Mouse (Mus musculus): ENCODE data around the gene Cers4. TPM values are rescaled to one million over a fixed set of nuclear protein-coding genes. Genes with fewer than 3 reads are reported as not detected.

The Cers4 gene
- polyA plus RNA-seq (2015; fragmentation: Nextera tagmentation; extraction: Ambion mirVana) = 15.4 and 18.9 TPM in 2 replicates

DNA sequence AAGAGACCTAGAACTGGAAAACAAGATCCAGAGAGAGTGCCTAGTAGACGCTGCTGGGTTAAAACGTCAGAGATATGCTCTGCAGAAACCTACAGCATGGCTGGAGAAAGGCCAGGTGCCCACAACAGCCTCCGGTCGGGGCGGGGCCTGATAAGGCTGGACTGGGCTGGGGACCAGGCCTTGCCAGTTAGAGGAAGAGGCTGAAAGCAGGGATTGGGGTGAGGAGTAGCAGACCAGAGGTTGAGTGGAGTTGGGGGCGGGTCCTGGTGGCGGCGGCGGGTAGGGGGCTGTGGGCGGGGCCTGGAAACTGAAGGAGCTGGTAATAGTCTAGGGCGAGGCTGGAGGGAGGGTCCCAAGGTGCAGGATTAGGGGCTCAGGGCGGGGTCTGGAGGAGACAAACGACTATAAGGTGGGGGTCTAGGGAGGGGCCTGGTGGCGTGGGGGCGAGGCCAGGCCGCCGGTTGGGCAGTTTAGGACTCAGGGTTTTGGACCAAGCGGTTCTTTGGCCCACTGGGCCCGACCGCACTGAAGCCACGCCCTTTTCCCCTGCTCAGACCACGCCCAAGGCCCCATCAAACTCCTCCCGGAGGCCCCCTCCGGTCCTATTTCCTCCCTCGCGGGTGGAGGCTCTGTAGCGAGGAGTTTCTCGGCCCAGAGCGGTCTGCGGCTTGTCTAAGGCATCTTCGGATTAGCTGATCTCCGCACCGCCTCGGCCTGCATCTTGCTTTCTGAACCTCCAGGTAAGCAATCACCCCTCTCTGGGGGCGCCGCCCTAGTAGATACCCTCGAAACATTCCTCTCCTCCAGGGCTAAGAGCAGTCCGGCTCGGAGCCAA is at the start of gene Cers4:
Gene Cers4 (plus strand): TSS at position 176 of the 835 bp plus-strand sequence.
- ATAC-seq (ENCODE audit: insufficient number of reproducible peaks, insufficient read depth, low FRiP score, low TSS enrichment, low read depth) = peak; percentile 89
- H3K27me3 ChIP-seq = no peaks in the 10 kb centered on the region
- peak within 1 kb of the TSS; percentile 54 for H3K4me3 ChIP-seq
- H3K27ac ChIP-seq = peak within 1 kb of the TSS; percentile 74
- peak within 1 kb of the TSS; percentile 75 for H3K4me2 ChIP-seq
- under 1% methylated on average over 39 of the region's 39 CpGs for WGBS
- no peaks in the 10 kb centered on the region for H3K36me3 ChIP-seq
- H3K9me3 ChIP-seq = no peaks in the 10 kb centered on the region
- peaks cover 13% of the 10 kb centered on the region for H3K4me1 ChIP-seq
- H3K9ac ChIP-seq = peak within 1 kb of the TSS; percentile 72

DNA sequence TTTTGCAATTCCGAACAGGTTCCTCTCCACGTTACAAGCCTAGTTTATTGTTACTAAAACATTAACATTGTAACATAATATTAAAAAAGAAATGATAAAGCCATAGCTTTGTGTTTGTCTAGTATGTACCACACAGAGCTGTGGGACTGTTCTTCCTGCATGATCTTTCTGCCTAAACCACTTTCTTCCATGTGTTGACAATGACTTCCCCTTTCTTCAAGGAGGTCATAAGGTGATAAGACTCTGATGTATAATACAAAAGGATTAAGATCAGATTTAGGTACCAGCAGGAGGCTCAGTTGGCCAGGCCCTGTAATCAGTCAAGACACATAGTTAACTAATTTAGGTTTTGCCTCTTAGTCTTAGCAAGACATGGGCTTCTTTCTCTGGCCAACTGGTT is 34.7 kb upstream of the Cers4 start:
- no peaks in the 10 kb centered on the region for H3K9me3 ChIP-seq
- H3K4me3 ChIP-seq = no peak overlapping the region
- WGBS = 82% methylated on average over 2 of the region's 2 CpGs
- H3K4me2 ChIP-seq = no peak overlapping the region
- H3K9ac ChIP-seq = no peak overlapping the region
- no peaks in the 10 kb centered on the region for H3K4me1 ChIP-seq
- no peak overlapping the region for H3K27ac ChIP-seq
- H3K27me3 ChIP-seq = no peaks in the 10 kb centered on the region
- H3K36me3 ChIP-seq = no peaks in the 10 kb centered on the region
- ATAC-seq (ENCODE audit: insufficient number of reproducible peaks, insufficient read depth, low FRiP score, low TSS enrichment, low read depth) = no peak

DNA sequence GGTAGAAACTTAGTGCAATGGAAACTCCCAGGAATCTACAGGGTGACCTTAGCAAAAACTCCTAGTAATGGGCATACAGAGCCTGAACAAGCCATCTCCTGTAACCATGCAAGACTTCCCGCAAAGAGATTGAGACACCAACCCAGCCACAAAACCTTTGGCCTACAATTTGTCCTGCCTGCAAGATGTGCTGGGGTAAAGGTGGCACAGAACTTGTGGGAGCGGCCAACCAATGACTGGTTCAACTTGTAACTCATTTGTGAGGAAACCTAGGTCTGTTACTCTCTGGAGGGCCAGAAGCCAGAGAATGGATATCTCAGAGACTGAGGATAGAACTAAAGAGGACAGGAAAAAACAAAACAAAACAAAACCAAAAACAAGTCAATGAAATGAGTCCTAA is 29.8 kb upstream of the Cers4 start:
- no peaks in the 10 kb centered on the region for H3K4me1 ChIP-seq
- no peak overlapping the region for H3K27ac ChIP-seq
- H3K4me3 ChIP-seq = no peak overlapping the region
- no peak overlapping the region for H3K4me2 ChIP-seq
- no peak for ATAC-seq (ENCODE audit: insufficient number of reproducible peaks, insufficient read depth, low FRiP score, low TSS enrichment, low read depth)
- H3K27me3 ChIP-seq = no peaks in the 10 kb centered on the region
- no peaks in the 10 kb centered on the region for H3K36me3 ChIP-seq
- H3K9me3 ChIP-seq = no peaks in the 10 kb centered on the region
- no peak overlapping the region for H3K9ac ChIP-seq
- WGBS = 87% methylated on average over 2 of the region's 2 CpGs

DNA sequence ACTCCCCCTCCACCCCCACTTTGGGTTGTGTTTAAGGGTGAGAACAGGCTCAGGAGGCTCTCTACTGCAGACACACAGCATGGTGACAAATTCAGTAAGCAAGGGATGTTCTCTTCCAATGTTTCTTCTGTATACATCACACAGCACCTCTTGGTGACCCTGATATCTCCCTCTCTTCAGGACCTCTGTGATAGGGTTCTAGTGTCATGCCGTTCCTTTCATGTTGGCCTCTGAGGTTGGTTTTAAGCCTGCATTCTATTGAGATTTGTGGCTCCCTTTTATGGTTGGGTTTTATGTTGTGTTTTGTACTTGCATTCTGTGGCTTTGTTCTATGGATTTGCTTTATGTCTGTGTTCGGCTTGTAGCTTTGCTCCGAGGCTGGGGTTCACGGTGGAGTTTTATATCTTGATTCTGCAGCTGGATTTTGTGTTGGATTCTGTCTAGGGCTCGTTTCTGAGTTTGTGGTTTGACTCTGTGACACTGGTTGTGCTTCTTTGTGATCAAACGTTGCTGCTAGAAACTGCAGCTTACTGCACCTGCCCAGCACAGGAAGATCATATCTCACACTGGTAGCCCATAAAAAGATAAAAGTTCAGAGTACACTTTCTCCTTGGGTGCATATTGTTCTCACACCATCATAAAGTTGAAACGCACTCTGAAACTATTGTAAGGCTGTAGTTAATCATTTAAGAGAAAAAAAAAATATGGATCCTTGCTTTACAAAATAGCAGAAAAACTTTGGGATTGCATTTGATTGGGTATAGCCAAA is 18.2 kb upstream of the Cers4 start:
- Histone ChIP-seq H3K27me3 (no peaks in the 10 kb centered on the region), H3K9ac (no peak overlapping the region), H3K4me3 (no peak overlapping the region), H3K4me1 (no peaks in the 10 kb centered on the region), H3K27ac (no peak overlapping the region), H3K4me2 (no peak overlapping the region), H3K9me3 (no peaks in the 10 kb centered on the region), H3K36me3 (no peaks in the 10 kb centered on the region)
- ATAC-seq (ENCODE audit: insufficient number of reproducible peaks, insufficient read depth, low FRiP score, low TSS enrichment, low read depth) = no peak
- WGBS = 70% methylated on average over 7 of the region's 7 CpGs

DNA sequence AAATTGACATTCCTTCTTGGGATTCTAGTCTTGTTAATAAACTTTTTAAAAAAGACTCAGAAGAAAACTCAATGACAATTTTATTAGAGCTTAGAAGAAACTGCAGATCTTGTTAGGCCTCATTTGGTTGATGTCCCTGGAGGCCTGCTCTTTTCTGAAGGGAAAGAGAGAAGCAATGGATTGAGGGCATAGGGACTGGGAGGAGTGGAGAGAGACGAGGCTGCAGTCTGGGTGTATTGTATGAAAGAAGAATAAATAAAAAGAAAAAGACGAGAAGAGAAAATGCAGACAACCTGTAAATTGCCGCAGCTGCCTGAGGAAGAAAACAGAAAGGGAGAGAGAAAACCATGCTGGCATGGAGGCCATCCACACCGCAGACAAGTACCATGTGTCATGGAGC is 11.7 kb upstream of the Cers4 start:
- Histone ChIP-seq H3K9me3 (no peaks in the 10 kb centered on the region), H3K4me3 (no peak overlapping the region), H3K4me2 (no peak overlapping the region), H3K9ac (no peak overlapping the region), H3K36me3 (no peaks in the 10 kb centered on the region), H3K27ac (no peak overlapping the region), H3K27me3 (no peaks in the 10 kb centered on the region), H3K4me1 (no peaks in the 10 kb centered on the region)
- ATAC-seq (ENCODE audit: insufficient number of reproducible peaks, insufficient read depth, low FRiP score, low TSS enrichment, low read depth) = no peak
- WGBS = 76% methylated on average over 4 of the region's 4 CpGs

DNA sequence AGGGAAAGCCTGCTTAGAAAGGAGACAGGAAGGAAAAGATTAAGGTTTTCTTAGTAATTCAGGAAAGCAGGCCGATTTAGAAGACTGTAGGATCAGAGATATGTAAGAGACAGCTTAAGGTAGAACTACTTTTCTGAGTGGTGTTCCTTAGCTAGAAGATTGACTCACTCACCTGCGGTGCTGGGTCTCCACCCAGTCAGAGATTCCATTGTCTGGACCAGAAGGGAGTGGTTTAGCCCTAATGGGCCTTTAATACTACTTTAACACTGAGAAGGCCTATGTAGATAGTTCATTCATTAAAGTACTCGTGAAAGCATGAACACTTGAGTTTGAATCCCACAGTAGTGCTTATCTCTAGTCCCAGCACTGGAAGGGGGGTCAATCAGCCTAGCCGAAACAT is 11.2 kb upstream of the Cers4 start:
- H3K36me3 ChIP-seq = no peaks in the 10 kb centered on the region
- no peak overlapping the region for H3K4me3 ChIP-seq
- 73% methylated on average over 4 of the region's 4 CpGs for WGBS
- no peak overlapping the region for H3K9ac ChIP-seq
- no peak for ATAC-seq (ENCODE audit: insufficient number of reproducible peaks, insufficient read depth, low FRiP score, low TSS enrichment, low read depth)
- H3K27ac ChIP-seq = no peak overlapping the region
- H3K9me3 ChIP-seq = no peaks in the 10 kb centered on the region
- H3K27me3 ChIP-seq = no peaks in the 10 kb centered on the region
- H3K4me2 ChIP-seq = no peak overlapping the region
- no peaks in the 10 kb centered on the region for H3K4me1 ChIP-seq

DNA sequence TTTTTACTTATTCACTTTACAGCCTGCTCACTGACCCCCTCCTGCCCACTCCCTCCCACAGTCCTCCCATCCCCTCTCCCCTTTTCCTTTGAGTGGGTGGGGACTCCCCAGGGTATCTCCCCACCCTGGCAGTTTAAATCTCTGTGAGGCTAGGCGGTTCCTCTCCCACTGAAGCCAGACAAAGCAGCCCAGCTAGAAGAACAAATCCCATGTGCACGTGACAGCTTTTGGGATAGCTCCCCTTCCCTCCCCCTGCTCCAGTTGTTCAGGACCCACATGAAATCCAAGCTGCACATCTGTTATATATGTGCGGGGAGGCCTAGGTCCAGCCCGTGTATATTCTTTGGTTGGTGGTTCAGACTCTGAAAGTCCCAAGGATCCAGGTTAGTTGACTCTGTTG is 10.3 kb upstream of the Cers4 start:
- H3K9ac ChIP-seq = no peak overlapping the region
- WGBS = 60% methylated on average over 4 of the region's 4 CpGs
- H3K9me3 ChIP-seq = no peaks in the 10 kb centered on the region
- H3K27ac ChIP-seq = no peak overlapping the region
- no peaks in the 10 kb centered on the region for H3K27me3 ChIP-seq
- ATAC-seq (ENCODE audit: insufficient number of reproducible peaks, insufficient read depth, low FRiP score, low TSS enrichment, low read depth) = no peak
- no peak overlapping the region for H3K4me2 ChIP-seq
- no peaks in the 10 kb centered on the region for H3K36me3 ChIP-seq
- H3K4me3 ChIP-seq = no peak overlapping the region
- H3K4me1 ChIP-seq = no peaks in the 10 kb centered on the region

DNA sequence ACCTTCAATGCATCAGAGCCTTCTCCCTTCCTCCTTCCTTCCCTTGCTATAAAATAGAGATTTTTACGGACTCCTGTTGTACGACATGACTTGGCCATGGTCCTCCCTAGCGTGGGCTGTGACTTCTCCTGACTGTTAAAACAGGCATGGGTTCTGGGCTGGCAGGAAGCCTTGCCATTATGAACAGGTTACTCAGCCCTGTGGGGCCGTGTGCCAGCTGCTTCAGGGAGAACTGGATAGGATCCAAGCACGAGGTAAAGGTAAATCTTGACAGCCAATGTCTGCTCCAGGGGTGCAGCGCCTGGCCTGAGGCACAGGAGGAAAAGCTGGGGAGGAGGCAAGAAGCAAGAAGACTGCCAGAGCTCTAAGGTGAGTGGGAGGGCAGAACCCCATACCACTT is 9.5 kb upstream of the Cers4 start:
- ATAC-seq (ENCODE audit: insufficient number of reproducible peaks, insufficient read depth, low FRiP score, low TSS enrichment, low read depth) = no peak
- Histone ChIP-seq H3K4me1 (no peaks in the 10 kb centered on the region), H3K4me2 (no peak overlapping the region), H3K9me3 (no peaks in the 10 kb centered on the region), H3K27me3 (no peaks in the 10 kb centered on the region), H3K4me3 (no peak overlapping the region), H3K27ac (no peak overlapping the region), H3K9ac (no peak overlapping the region), H3K36me3 (no peaks in the 10 kb centered on the region)
- WGBS = 68% methylated on average over 6 of the region's 6 CpGs

DNA sequence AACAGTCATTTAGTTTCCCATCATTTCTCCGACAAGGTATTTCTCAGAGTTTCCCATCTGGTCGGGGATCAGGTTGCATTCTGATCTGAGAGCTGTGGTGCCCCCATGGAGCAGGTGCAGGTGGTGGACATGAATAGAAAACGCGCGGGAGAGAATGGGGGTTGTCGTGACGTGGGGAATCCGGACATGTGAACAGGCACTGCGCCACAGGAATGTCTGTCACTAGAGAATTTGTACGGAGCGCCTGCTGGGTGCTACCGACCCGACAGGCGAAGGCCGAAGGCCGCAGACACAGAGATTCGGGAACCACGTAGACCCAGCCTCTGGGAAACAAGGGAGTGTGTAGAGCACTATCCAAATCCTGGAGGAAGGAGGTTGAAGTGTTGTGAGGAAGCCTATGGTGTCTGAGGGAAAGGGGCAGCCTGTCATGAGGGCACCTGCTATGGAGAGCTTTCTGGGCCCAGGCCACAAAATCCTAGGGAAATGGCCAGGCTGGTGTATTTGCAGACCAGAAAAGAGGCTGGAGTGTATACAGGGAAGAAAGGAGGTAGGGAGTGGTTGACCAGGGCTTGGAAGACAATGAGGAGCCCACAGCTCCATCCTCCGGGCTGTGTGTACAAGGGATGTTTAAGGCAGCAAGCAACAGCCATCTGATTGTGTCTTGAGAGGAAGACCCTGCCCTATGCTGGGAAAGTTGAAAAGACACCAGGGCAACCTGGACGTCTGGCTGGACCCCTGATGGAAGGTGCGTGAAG is 1.0 kb downstream of the Cers4 start:
- Histone ChIP-seq H3K27ac (peak overlapping the region; percentile 74), H3K4me3 (peak overlapping the region; percentile 54), H3K9me3 (no peaks in the 10 kb centered on the region), H3K9ac (peak overlapping the region; percentile 72), H3K36me3 (no peaks in the 10 kb centered on the region), H3K4me1 (peaks cover 13% of the 10 kb centered on the region), H3K27me3 (no peaks in the 10 kb centered on the region), H3K4me2 (peak overlapping the region; percentile 75)
- 14% methylated on average over 21 of the region's 21 CpGs for WGBS
- 0 out of 2 replicates have a peak, but pooled peaks have one; percentile 10 for ATAC-seq (ENCODE audit: insufficient number of reproducible peaks, insufficient read depth, low FRiP score, low TSS enrichment, low read depth)

DNA sequence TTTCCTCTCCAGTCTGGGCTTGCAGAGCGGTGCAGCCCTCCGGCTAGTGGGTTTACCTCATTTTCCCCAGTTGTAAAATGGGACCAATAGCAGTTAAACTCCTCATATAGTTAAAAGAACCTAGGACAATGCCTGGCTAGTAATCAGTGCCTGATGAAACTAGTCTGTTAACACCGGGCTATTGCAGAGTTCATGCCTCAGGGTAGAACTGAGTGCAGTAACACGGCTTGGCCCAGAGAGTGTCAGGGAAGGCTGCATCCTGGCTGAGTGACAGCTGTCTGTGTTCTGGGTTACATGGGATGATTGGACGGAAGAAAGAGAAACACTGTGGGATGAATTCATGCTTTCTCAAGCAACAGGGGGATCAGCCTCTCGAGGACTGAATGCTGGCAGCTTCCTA is 3.1 kb downstream of the Cers4 start:
- H3K27ac ChIP-seq = no peak overlapping the region
- no peaks in the 10 kb centered on the region for H3K9me3 ChIP-seq
- no peaks in the 10 kb centered on the region for H3K36me3 ChIP-seq
- peaks cover 13% of the 10 kb centered on the region for H3K4me1 ChIP-seq
- no peak overlapping the region for H3K9ac ChIP-seq
- no peaks in the 10 kb centered on the region for H3K27me3 ChIP-seq
- H3K4me3 ChIP-seq = no peak overlapping the region
- WGBS = 50% methylated on average over 6 of the region's 6 CpGs
- ATAC-seq (ENCODE audit: insufficient number of reproducible peaks, insufficient read depth, low FRiP score, low TSS enrichment, low read depth) = no peak
- H3K4me2 ChIP-seq = no peak overlapping the region

DNA sequence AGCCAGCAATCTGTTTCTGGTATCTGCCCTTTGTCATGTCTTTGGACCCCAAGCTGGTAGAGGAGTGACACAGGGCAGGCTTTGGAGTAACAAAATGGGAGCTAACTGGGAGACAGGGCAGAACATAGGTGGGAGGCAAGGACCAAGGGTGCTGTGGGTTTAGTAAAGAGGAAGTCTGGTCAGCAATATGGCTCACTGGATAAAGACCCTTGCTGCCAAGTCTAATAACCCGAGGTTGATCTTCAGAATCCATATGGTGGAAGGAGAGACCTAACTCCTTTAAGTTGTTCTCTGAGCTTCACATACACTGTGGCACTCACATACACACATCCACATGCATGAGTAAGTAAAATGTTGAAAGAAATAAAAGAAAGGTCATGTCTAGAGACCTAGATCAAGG is 4.8 kb downstream of the Cers4 start:
- Histone ChIP-seq H3K4me1 (peaks cover 11% of the 10 kb centered on the region), H3K4me3 (no peak overlapping the region), H3K36me3 (no peaks in the 10 kb centered on the region), H3K9me3 (no peaks in the 10 kb centered on the region), H3K27ac (no peak overlapping the region), H3K4me2 (no peak overlapping the region), H3K9ac (no peak overlapping the region), H3K27me3 (no peaks in the 10 kb centered on the region)
- ATAC-seq (ENCODE audit: insufficient number of reproducible peaks, insufficient read depth, low FRiP score, low TSS enrichment, low read depth) = no peak
- 90% methylated on average over 1 of the region's 1 CpGs for WGBS

Data from embryonic facial prominence, embryonic 13.5 days (tissue).